In the genomic region with DNA sequence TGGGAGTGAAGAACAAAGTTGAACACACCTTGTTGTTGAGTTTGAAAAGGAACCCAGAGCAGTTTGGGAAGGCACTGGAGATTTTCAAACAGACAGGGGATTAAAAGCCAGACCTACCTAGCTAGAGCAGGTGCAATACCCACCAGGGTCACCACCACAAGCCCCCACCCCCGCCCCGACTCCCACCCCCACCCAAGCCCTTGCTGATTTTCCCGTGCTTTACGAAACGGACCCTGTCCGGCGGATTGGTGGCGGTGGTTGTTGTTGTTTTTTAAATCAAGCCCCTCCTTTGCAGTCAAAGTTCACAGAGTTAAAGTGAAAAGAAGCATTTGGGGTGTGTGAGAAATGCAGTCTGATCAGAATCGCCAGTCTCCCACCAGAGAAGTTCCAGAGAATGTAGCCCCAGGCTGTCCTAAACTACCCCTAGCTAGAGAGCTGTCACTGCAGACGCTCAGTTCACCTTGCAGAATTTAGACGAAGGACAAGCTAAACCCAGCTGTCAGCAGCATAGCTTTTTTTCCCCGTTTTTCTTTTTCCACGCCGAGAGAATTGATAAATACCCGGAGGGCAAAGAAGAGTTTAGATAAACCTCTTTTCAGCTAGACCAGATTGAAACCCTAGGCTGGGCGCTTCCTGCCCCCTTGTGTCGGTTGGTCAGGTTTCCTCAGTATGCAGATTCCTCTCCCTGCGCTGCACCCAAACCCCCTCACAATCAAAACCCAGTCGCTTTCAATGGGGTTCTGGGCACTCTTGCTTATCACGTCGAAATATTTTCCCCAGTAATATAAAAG, we compare ENCODE assay signal across 8 mouse cellular contexts. TPM values are rescaled to one million over a fixed set of nuclear protein-coding genes. Genes with fewer than 3 reads are reported as not detected.
DNase-seq lines count a peak whose midpoint lies in the region; ATAC-seq and TF ChIP-seq lines count a peak whose summit lies in the region.

No protein-coding gene starts in this region.

- no peaks in the 10 kb centered on the region; the same call in 1 of the 2 replicates for H3K4me1 ChIP-seq in erythroblast, embryonic 14.5 days (ENCODE audit: control insufficient read depth)
- H3K4me1 ChIP-seq in forebrain, embryonic 15.5 days: peaks cover 26% of the 10 kb centered on the region
- 0 out of 2 replicates have a peak, but pooled peaks cover 4% of the 10 kb centered on the region for H3K4me1 ChIP-seq in kidney, embryonic 14.5 days (ENCODE audit: control insufficient read depth, insufficient read depth, low read length)
- no peaks in the 10 kb centered on the region for H3K4me1 ChIP-seq in stomach, postnatal 0 days (replicated peaks; ENCODE audit: control insufficient read depth, insufficient read depth)

- peaks cover 49% of the 10 kb centered on the region for H3K27me3 ChIP-seq in erythroblast, embryonic 14.5 days (ENCODE audit: control insufficient read depth)
- peaks cover 15% of the 10 kb centered on the region for H3K27me3 ChIP-seq in forebrain, embryonic 15.5 days
- peaks cover 14% of the 10 kb centered on the region for H3K27me3 ChIP-seq in kidney, embryonic 14.5 days (ENCODE audit: control insufficient read depth, insufficient read depth, low read length)
- no peaks in the 10 kb centered on the region for H3K27me3 ChIP-seq in stomach, postnatal 0 days (ENCODE audit: control insufficient read depth, insufficient read depth, low read length)

- H3K4me2 ChIP-seq in forebrain, embryonic 15.5 days (replicated peaks): peak overlapping the region; percentile 99
- peak overlapping the region; percentile 95 for H3K4me2 ChIP-seq in kidney, embryonic 14.5 days (replicated peaks; ENCODE audit: low read depth, low read length)
- H3K4me2 ChIP-seq in stomach, postnatal 0 days (replicated peaks; ENCODE audit: low read depth): peak overlapping the region; percentile 95

- peak overlapping the region; percentile 36 for H3K4me3 ChIP-seq in erythroblast, embryonic 14.5 days (replicated peaks)
- peak overlapping the region; percentile 46 for H3K4me3 ChIP-seq in forebrain, embryonic 15.5 days
- peak overlapping the region; percentile 61 for H3K4me3 ChIP-seq in kidney, embryonic 14.5 days (ENCODE audit: low read length)
- peak overlapping the region; percentile 58 for H3K4me3 ChIP-seq in stomach, postnatal 0 days (ENCODE audit: low read depth, low read length)

- TF ChIP-seq CTCF in stomach, postnatal 0 days (IDR thresholded peaks at IDR 0.05; ENCODE audit: low read depth): peak; percentile 80

- H3K36me3 ChIP-seq in erythroblast, embryonic 14.5 days (ENCODE audit: control insufficient read depth): no peaks in the 10 kb centered on the region
- H3K36me3 ChIP-seq in forebrain, embryonic 15.5 days: no peaks in the 10 kb centered on the region
- peaks cover 22% of the 10 kb centered on the region for H3K36me3 ChIP-seq in kidney, embryonic 14.5 days (ENCODE audit: control insufficient read depth, insufficient read depth, low read length)
- H3K36me3 ChIP-seq in stomach, postnatal 0 days (ENCODE audit: control insufficient read depth, insufficient read depth, low read length): peaks cover 7% of the 10 kb centered on the region; the same call in 1 of the 2 replicates

- DNase-seq in ES-CJ7 (ENCODE audit: low read depth, low spot score): peak; percentile 35
- DNase-seq in lung, postnatal 10 days: peak; percentile 60
- DNase-seq in stomach, postnatal 0 days (ENCODE audit: low spot score): peak; percentile 52
- DNase-seq in spleen, postnatal 36 days (ENCODE audit: low spot score in 2 of 2): no peak

- no peak overlapping the region for H3K27ac ChIP-seq in forebrain, embryonic 15.5 days (replicated peaks)
- peak overlapping the region; percentile 42; the same call in 1 of the 2 replicates for H3K27ac ChIP-seq in kidney, embryonic 14.5 days (ENCODE audit: low read depth, low read length)
- no peak overlapping the region; the same call in 1 of the 2 replicates for H3K27ac ChIP-seq in stomach, postnatal 0 days (replicated peaks)

- 0 out of 2 replicates have a peak overlapping the region, but pooled peaks have one; percentile 9 for H3K9ac ChIP-seq in forebrain, embryonic 15.5 days (replicated peaks)
- peak overlapping the region; percentile 56 for H3K9ac ChIP-seq in kidney, embryonic 14.5 days (ENCODE audit: low read depth, low read length)
- H3K9ac ChIP-seq in stomach, postnatal 0 days (ENCODE audit: low read length): peak overlapping the region; percentile 60; the same call in 1 of the 2 replicates

- no peak for ATAC-seq in erythroblast, adult 5-6 weeks (replicated peaks; ENCODE audit: low FRiP score, poor library complexity, severe bottlenecking)
- 0 out of 2 replicates have a peak, but pooled peaks have one; percentile 3 for ATAC-seq in forebrain, embryonic 15.5 days (replicated peaks)
- ATAC-seq in kidney, embryonic 14.5 days (ENCODE audit: low FRiP score, low TSS enrichment): peak; percentile 5; the same call in 1 of the 2 replicates
- no peak for ATAC-seq in stomach, postnatal 0 days (ENCODE audit: low FRiP score, low TSS enrichment)

- under 1% methylated on average over 21 of the region's 21 CpGs for WGBS in forebrain, embryonic 15.5 days
- 2% methylated on average over 21 of the region's 21 CpGs for WGBS in kidney, embryonic 14.5 days
- WGBS in stomach, postnatal 0 days: 2% methylated on average over 21 of the region's 21 CpGs

- H3K9me3 ChIP-seq in erythroblast, embryonic 14.5 days (ENCODE audit: control insufficient read depth, low read length): peaks cover 13% of the 10 kb centered on the region
- H3K9me3 ChIP-seq in forebrain, embryonic 15.5 days: no peaks in the 10 kb centered on the region
- peaks cover 27% of the 10 kb centered on the region for H3K9me3 ChIP-seq in kidney, embryonic 14.5 days (ENCODE audit: control insufficient read depth, low read length)
- H3K9me3 ChIP-seq in stomach, postnatal 0 days (ENCODE audit: control insufficient read depth, low read length): peaks cover 20% of the 10 kb centered on the region

- TF ChIP-seq EP300 in stomach, postnatal 0 days (optimal IDR thresholded peaks at IDR 0.05): no peak

RNA-seq across cellular contexts. Expression of a gene that starts 0.8 kb away (rescaled TPM):
- polyA plus RNA-seq in erythroblast, embryonic 14.5 days (2012): 0.02 TPM in 1 of 2 replicates, not detected in the other
- not detected in 2 replicates for total RNA-seq in erythroblast, adult 5-6 weeks (2015; ENCODE audit: low replicate concordance)
- not detected in 2 replicates for total RNA-seq in erythroblast, adult 5-6 weeks (2017; ENCODE audit: low replicate concordance)
- polyA plus RNA-seq in forebrain, embryonic 15.5 days (2015; fragmentation: Nextera tagmentation; extraction: Ambion mirVana): 1.1 TPM in 2 replicates
- 14.8 and 27.0 TPM in 2 replicates for polyA plus RNA-seq in kidney, embryonic 14.5 days (2014; fragmentation: Nextera tagmentation; extraction: Ambion mirVana)
- 7.0 and 7.4 TPM in 2 replicates for polyA plus RNA-seq in stomach, postnatal 0 days (2015; fragmentation: Nextera tagmentation; extraction: Ambion mirVana)

Comparison
In these comparisons a context has a peak if more than half of its experiments do, and no peak if none do; other contexts are left out.
1. ATAC-seq: peak in forebrain, embryonic 15.5 days (single experiment) and kidney, embryonic 14.5 days (single experiment); none in erythroblast, adult 5-6 weeks (single experiment) and stomach, postnatal 0 days (single experiment).
2. DNase-seq: peak in ES-CJ7 (single experiment), lung, postnatal 10 days (single experiment) and stomach, postnatal 0 days (single experiment); none in spleen, postnatal 36 days (0 of 2).
3. H3K9ac ChIP-seq: peak in every context shown above with its lines; median percentile 60 in stomach, postnatal 0 days; 56 in kidney, embryonic 14.5 days; 9 in forebrain, embryonic 15.5 days.
4. Peak in every context shown above with its lines, with median percentiles within 50 percentile points of each other: H3K4me3 ChIP-seq and H3K4me2 ChIP-seq.